Mouse (Mus musculus): ENCODE measurements at regions not wholly inside any gene's neighbourhood (a gene's known extent, or its start where the extent isn't known, plus 50 kb on each side); places are given as distances from the start of the nearest gene placed in this dataset.

DNA sequence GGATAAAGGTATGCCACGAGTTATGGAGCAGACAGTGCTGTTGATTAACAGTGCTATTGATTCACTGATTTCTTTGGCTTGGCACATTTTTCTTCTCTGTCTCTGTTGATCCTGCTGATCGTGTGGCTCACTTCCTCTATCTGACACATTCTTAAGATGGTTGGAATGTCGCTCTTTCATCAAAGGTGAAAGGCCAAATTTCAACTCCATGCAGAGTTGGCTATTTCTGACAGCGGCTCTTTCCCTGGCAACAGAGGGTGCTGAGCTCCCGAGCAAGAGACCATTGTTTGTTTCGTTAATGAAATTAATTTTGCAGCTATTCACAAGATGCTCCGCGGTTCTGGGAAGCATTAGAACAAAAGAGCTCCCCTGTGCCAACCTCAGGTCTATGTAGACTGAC, 180.3 kb downstream of the Cog6 start:
- TF ChIP-seq CTCF (IDR thresholded peaks at IDR 0.05; ENCODE audit: low read depth, low read length): no peak
- TF ChIP-seq POLR2A (IDR thresholded peaks at IDR 0.05; ENCODE audit: extremely low read depth, insufficient read depth, low read length): no peak
